Mouse (Mus musculus): ENCODE measurements around the gene Map3k6.

The Map3k6 gene

DNA sequence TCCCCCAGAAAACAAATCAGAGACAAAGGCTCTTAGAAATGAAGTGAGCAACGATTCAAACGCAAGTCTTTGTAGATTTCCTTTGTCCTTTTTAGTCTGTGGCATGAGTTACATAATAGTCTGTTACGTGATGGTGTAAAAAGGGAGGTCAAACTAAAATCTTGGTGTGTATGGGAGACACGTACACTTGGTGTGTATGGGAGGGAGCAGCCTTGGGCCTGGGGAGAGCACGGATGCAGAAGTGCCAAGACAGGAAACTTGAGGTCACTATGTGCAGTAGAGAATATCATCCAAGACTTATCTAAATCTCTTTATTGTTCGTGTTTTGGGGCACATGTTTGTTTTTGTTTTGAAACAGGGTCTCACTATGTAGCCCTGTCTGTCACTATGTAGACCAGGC, 37.4 kb downstream of the Map3k6 start:
- CTCF ChIA-PET = no interaction called here

DNA sequence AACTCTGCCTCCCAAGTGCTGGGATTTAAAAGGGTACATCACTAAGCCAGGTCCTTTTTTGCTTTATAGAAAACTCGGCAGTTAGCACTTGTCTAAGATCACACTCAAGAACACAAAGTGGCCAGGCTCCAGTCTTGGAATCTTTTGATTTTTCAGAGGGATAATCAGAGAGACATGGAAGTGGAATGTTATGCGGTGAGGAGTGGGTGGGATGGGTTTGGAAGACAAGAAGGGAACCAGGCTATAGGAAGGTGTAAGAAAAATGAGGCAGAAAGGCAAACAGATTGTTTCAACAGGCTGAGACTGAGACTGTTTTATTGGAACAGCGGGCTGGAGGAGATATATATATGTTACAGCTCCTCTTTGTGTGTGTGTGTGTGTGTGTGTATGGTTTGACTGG, 37.9 kb downstream of the Map3k6 start:
- CTCF ChIA-PET = no interaction called here

DNA sequence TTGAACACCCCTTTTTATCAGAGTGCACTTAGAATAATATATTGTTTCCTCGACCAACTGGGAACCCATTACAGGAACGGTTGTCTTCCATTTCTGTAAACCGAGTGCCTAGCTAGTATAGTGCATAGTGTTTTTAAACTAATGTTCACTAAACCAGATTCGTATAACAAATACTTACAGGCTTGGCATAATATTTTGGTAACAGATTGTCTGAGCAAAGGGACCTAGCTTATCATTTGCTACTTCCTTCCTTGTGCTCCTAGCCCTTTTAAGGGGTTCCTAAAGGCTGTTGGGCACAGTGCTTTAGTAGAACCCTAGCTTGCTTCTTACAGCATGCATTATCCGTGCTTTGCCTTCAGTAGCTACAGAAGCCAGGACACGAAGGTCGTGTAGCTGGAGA, 40.9 kb downstream of the Map3k6 start:
- CTCF ChIA-PET = no interaction called here

DNA sequence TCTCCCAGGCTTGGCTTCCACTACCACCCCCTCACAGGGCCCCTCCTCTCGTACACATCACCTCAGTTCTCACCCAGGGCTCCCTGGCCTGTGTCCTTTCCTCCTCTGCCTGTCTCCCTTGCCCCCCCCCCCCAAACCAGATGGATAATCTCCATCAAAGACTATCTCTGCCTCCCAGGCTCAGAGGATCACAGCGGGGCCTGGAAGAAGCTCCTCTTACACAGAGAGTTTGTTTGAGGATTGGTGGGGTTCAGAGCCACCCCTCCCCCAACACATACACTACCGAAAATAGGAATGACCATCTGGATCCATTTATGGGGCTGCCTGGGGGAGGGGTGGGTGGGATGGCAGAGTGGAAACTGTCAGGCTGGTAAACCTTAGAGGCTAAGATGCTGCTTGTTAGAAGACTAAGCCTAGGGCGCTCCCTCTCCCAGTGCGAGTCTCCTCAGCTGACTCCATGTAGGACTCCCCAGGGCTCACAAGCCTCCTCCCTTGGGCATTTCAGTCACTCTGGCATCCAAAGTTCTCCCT, 41.4 kb downstream of the Map3k6 start:
- CTCF ChIA-PET = no interaction called here

DNA sequence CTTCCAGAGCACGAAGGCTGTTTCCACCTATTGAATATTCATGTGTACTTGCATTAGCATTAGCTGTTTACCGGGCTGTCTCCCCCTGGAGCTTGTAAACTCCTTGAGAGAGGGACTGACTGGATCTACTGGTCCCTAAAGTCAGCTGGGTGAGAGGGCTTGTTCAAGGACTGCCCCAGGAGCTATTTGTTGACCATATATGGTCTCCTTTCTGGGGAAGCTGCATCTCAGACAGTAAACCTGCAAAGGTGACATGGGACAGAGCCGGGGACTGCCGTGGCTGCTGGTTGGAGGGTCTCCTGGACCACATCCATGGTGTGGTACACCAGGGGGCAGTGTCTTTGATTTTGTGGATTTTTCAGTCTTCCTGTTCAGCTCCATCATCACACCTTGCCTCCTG, 42.0 kb downstream of the Map3k6 start:
- CTCF ChIA-PET = no interaction called here

DNA sequence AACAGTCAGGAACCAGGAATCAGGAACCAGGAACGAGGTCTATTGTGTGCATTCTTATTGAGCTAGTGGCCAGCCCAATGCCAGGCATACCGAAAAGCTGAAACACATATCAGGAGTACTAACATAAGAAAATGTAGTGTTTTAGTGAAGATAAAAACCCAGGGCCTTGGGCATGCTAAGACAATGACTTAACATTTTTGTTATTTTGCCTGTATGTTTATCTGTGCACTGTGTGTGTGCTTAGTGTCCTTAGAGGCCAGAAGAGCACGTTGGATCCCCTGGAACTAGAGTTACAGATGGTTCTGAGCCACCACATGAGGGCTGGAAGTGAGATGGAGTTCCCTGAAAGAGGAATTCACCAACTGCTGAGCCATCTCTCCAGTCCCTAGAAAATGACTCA, 44.7 kb downstream of the Map3k6 start:
- CTCF ChIA-PET = interaction anchor here (0.5 to 1.1 kb wide), 2 partner anchors 9 to 42 kb away, joined by 3 to 5 read pairs; no protein-coding TSS in a partner anchor

DNA sequence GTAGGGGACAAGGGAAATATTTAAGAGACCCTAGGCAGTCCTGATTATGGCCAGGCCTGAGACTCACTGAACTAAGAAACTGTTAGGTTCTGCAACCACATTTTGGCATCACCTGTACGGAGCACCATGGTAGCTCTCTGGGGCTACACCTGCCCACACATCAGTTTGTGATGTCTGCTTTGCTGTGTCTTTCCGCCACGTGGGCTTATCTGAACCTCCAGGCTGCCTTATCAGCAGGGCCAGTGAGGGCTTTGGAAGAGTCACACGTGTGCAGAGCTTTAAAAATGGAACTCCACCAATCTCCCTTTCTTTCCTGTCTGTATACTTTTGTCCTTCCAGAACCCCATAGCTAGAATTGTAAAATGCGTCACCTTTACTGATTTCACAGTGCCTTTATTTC, 45.3 kb downstream of the Map3k6 start:
- CTCF ChIA-PET = interaction anchor here (0.6 to 1.1 kb wide), 4 partner anchors 9 to 1634 kb away, joined by 3 to 6 read pairs (median 3); no protein-coding TSS in a partner anchor

DNA sequence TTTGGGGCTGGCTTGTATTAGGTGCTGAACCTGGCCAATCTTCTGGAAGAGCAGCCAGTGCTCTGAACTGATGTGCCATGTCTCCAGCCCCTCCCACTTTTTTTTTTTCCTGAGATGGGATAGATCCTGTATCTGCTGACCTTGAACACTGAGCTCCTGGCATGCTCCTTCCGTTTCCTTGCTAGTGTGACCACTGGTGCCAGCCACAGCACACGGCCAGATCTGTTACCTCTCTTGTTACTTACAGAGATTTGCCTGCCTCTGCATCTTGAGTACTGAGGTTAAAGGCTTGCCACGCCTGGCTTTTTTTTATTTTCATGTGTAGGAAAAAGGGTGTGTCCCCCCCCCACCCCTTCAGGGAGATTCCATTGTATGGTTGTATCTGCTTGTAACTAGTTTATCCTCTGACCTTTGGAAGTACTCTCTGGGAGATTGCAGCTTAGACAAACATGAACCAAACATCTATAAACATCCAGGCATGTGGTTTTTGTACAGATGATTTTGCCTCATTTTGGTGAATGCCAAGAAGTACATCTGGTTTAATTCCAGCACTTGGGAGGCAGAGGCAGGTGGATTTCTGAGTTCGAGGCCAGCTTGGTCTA, 46.0 kb downstream of the Map3k6 start:
- CTCF ChIA-PET = interaction anchor here (0.6 to 1.0 kb wide), 3 partner anchors 10 to 1633 kb away, joined by 3 read pairs; no protein-coding TSS in a partner anchor

DNA sequence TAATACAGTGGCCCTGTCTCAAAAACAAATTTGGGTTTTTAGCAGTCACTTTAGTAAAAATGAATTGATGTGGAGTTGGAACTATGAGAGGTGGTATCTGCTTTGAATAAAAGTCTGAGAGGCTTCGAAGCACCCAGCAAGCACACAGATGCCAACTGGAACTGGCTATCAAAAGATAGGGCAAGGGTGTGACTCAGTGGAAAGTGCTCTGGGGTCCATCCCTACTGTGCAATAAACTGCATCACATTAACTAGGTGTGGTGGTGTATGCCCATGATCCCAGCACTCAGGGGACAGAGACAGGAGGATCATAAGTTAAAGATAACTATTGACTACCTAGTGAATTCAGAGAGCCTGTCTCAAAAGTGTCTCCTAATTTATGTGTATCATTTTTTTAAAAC, 50.6 kb downstream of the Map3k6 start:
- CTCF ChIA-PET = interaction anchor here (1.3 kb wide), 1 partner anchor 73 kb away, joined by 4 read pairs; no protein-coding TSS in a partner anchor

DNA sequence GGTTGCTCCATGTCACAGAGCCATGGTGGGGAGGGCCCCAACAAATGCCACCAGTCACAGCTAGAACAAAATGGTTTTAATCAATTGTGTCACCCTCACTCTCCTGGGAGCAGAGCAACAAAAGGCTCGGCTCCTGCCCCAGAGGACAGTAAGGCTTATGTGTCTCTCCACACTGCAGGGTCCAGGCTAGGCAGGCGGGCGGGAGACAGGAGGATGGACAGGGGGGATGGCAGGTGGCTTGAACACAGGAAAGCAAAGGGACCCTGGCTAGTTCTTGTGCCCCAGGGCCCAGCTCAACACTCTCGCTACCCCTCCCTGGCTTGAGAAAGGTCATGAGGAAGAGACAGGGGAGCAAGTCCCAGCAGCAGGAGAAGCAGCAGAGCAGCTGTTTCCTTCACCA, 51.8 kb downstream of the Map3k6 start:
- CTCF ChIA-PET = interaction anchor here (1.3 kb wide), 1 partner anchor 74 kb away, joined by 4 read pairs; no protein-coding TSS in a partner anchor

DNA sequence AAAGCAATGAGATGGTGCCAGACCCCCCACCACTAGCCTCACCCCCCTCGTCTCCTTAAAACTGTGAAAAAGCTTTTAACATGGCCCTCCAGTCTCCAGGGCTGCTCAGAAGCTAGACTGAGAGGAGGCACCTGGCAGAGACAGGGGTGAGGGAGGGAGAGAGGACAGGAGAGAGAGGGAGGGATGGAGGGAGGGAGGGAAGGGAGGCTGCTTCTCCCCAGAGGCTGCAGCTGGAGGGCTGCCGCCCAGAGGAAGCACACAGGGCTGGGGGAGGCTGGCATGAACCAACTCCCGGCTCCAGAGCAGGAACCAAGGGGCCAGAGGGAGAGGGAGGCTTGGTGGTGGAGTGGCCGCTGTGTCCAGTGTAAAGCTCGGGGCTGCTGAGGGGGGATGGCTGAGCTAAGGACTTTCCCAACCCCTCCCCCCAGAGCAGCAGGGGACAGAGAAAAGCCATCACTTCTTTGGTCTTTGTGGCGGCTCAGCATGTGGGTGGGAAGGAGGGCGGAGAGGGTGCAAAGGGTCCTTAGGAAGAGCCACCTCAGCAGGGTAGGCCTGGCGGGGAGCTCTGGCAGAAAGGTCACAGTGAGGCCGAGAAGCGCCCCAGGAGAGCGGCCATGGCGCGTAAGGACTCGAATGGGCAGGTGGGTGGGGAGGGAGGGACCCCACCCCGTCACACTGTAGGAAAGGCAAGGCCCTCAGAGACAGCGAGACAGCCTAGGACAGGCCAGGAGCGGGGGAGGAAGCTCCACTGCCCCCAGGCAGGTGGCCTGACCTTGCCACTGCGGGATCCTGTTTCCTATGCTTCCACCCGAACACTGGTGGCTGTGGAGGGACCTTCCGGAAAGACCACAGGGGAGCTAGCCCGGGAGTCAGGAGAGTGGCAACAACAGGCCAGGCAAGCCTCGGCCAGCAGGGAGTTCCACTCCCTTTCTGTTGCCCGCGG, 52.6 kb downstream of the Map3k6 start:
- CTCF ChIA-PET = interaction anchor here (0.6 kb wide), 1 partner anchor 83 kb away, joined by 3 read pairs; no protein-coding TSS in a partner anchor

DNA sequence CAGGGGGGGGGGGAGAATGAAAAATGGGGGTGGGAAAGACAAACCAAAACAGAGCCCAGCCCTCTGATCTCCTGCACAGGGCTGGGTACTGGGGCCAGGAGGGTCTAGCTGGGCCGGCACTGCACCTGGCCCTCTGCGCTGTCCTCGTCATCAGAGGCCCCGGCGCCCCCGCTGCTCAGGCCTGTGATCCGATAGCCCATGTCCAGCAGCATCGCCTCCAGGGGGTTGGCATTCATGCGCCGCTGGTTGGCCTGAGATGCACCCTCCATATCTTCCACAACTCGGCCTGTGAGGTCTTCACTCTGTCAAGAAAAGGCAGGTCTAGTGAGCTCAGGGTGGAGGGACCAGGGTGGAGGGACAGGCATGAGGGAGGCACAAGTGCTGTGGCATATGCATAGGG, 53.5 kb downstream of the Map3k6 start:
- CTCF ChIA-PET = no interaction called here

DNA sequence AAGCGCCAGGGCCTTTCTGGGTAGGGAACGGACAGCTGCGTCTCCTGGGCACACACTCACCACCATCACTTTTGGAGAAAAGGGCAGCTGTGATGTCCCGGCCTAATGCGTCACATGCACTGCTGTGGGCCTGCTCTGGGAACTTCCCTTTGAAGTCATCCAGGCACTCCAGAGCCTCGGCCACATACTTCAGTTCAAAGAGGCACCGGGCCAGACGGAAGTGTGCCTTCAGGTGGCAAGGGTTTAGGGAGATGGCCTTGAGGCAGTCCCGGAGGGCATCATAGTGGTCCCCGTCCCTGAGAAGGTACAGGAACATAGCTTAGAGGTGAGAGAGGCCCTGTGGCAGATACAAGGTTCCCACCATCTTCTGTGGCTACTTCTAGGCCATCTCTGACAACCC, 56.7 kb downstream of the Map3k6 start:
- CTCF ChIA-PET = interaction anchor here (0.8 to 1.2 kb wide), 3 partner anchors 36 to 90 kb away, joined by 3 to 6 read pairs (median 4); no protein-coding TSS in a partner anchor

DNA sequence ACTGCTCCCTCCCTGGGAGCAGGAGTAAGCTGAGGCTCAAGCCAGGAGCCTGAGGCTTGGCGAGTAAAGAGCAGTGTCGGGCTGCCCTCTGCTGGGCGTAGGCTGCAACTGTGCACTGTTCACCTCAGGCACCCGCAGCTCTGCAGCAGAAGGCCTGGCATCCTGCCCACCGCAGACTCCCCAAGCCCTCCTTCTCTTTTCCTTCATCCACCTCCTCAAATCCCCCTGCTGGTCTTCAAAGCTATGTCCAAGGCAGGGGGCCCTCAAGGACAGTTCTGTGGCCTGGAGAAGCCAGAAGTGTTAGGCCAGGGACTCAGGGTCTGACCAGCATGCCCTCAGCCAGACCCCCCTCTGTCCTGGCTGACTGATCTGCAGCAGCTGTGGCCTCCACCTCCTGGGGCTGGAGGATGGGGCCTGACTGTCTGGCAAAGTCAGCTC, 57.2 kb downstream of the Map3k6 start:
- CTCF ChIA-PET = interaction anchor here (0.6 to 1.2 kb wide), 3 partner anchors 37 to 80 kb away, joined by 3 to 5 read pairs (median 4); no protein-coding TSS in a partner anchor

DNA sequence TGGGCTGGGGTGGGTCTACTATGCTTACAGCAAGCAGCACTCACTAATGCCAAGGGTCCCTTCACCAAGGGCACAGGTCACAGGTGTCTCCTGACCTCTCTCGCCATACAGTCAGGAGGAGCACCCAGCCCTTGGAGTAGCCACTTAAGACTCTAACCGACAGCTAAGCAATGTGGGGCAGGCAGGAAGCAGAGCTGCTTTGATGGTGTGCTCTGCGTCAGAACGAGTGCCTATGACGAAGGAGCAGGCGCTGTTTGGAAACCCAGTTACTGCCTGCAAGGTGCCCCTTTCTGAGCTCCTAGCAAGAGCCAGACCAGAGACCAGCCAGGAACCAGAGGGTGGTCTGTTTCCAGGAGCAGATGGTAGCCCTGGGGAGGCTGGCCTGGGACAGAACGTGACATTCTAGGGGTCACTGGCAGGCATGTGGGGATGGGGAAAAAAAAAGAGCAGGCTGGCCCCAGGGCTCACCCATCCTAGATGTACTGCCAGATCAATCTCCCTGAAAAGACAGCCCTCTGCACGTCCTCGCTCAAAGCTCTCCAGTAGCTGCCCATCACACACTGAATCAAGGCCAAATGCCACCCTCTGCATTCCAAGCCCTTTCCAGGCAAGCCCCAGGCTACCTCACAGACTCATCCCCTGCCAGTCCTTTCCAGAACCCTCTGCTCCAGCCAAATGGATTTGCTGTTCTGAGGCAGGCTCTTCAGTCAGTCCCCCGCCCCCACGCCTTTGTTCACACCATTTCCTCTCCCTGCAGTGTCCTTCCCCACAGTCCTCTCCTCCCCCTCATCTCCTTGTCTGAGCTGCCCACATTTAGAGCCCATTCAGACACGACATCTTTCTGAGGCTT, 58.1 kb downstream of the Map3k6 start:
- CTCF ChIA-PET = interaction anchor here (0.5 to 1.2 kb wide), 4 partner anchors 63 to 394 kb away, joined by 3 to 5 read pairs (median 4); no protein-coding TSS in a partner anchor

DNA sequence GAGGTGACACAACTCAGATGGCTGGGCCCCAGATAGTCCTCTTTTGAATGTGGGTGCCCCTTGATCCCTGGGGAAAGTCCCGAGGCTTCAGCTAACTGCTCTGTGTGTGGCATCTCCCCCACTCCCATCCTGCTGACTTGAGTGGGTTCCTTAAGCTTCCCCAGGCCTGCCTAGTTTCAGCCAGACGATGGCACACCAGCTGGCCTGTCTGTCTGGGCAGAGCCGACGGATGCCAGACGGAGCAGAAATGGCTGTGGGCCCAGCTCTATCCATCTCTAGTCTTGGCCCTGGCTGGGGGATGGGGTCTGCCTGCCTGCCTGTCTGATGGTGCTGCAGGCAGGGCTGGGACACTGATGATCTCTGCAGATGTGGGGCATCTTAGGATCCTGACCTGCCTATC, 59.1 kb downstream of the Map3k6 start:
- CTCF ChIA-PET = interaction anchor here (0.5 kb wide), 1 partner anchor 253 kb away, joined by 4 read pairs; no protein-coding TSS in a partner anchor

DNA sequence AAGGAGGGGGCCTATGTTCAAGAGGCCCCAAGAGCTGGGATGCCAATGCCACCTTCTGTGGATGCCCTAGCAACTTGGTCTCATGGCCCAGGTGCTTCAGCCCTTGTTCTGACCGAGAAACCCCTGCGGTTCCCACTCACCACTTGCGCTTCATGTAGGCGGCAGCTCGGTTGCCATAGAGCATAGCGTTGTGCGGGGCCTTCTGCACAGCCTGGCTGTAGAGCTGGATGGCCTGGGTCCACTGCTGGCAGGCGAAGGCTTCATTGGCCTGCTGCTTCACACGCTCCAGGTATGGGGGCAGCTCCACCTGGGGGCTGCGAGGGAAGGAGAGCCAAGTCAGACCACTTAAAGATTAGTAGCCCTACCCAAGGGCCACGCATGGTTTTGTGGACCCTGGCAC, 59.8 kb downstream of the Map3k6 start:
- CTCF ChIA-PET = no interaction called here

DNA sequence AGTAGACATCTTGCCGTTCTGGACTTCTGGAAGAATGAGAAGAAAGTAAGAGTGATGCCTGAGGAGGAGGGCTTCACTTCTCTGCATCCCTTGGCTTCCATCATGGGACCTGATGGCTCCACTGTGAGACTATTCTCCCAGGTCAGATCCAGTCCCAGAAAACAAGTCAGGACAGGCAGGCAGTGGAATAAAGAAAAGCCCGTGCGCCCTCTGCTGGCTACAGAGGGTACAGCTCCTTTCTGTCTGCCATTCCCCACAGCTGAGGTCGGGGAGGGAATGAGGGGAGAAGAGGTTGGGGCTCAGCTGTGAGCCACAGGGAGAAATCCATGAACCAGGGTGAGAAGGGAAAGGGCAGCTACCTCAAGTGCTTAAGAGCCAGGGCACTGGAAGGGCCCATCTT, 61.2 kb downstream of the Map3k6 start:
- CTCF ChIA-PET = interaction anchor here (0.5 to 0.6 kb wide), 2 partner anchors 399 to 938 kb away, joined by 5 to 9 read pairs; no protein-coding TSS in a partner anchor
